Mouse (Mus musculus): ENCODE data around the gene Fbln2. TPM values are rescaled to one million over a fixed set of nuclear protein-coding genes. Genes with fewer than 3 reads are reported as not detected.

Gene Fbln2
- polyA plus RNA-seq, 1 experiment = 0.03 TPM

- H3K36me3 ChIP-seq (replicated peaks; ENCODE audit: low read length) = no peaks in the 10 kb centered on the region
- H3K4me3 ChIP-seq (replicated peaks) = no peak overlapping the region
- TF ChIP-seq GATA1 (IDR thresholded peaks at IDR 0.05; ENCODE audit: borderline replicate concordance, low read length) (no peak), FLI1 (IDR thresholded peaks at IDR 0.05; ENCODE audit: low read length) (no peak)
- peaks cover 64% of the 10 kb centered on the region for H3K27me3 ChIP-seq (replicated peaks)
- peaks cover 68% of the 10 kb centered on the region for H3K4me1 ChIP-seq
- H3K9me3 ChIP-seq = peaks cover 5% of the 10 kb centered on the region
Measured at GRCm38 (mm10) chr6:91189971-91190370, 22.3 kb upstream of the Fbln2 start.

- peaks cover 65% of the 10 kb centered on the region for H3K27me3 ChIP-seq (replicated peaks)
- TF ChIP-seq FLI1 (IDR thresholded peaks at IDR 0.05; ENCODE audit: low read length) = no peak
- H3K36me3 ChIP-seq (replicated peaks; ENCODE audit: low read length) = no peaks in the 10 kb centered on the region
Measured at GRCm38 (mm10) chr6:91191465-91191864, 20.8 kb upstream of the Fbln2 start.

GRCm38 (mm10) chr6:91192421-91192820 lies 19.8 kb upstream of the Fbln2 start:
- TF ChIP-seq GATA1 (IDR thresholded peaks at IDR 0.05; ENCODE audit: borderline replicate concordance, low read length) = no peak
- no peak for TF ChIP-seq FLI1 (IDR thresholded peaks at IDR 0.05; ENCODE audit: low read length)
- peak overlapping the region; percentile 82 for H3K4me3 ChIP-seq (replicated peaks)
- no peaks in the 10 kb centered on the region for H3K36me3 ChIP-seq (replicated peaks; ENCODE audit: low read length)
- peaks cover 65% of the 10 kb centered on the region for H3K27me3 ChIP-seq (replicated peaks)
- H3K4me1 ChIP-seq = peaks cover 81% of the 10 kb centered on the region
- H3K9me3 ChIP-seq = no peaks in the 10 kb centered on the region

More at GRCm38 (mm10) chr6:91191465-91191864, 20.8 kb upstream of the Fbln2 start:
- Histone ChIP-seq H3K4me1 (peaks cover 81% of the 10 kb centered on the region), H3K9me3 (no peaks in the 10 kb centered on the region), H3K4me3 (replicated peaks) (no peak overlapping the region)

GRCm38 (mm10) chr6:91192851-91193545 lies 19.3 kb upstream of the Fbln2 start:
- peak overlapping the region; percentile 82 for H3K4me3 ChIP-seq (replicated peaks)
- H3K27me3 ChIP-seq (replicated peaks) = peaks cover 65% of the 10 kb centered on the region
- H3K9me3 ChIP-seq = peaks cover 4% of the 10 kb centered on the region; the same call in 1 of the 2 replicates
- H3K4me1 ChIP-seq = peaks cover 81% of the 10 kb centered on the region
- H3K36me3 ChIP-seq (replicated peaks; ENCODE audit: low read length) = no peaks in the 10 kb centered on the region
- no peak for TF ChIP-seq FLI1 (IDR thresholded peaks at IDR 0.05; ENCODE audit: low read length)
- no peak for TF ChIP-seq GATA1 (IDR thresholded peaks at IDR 0.05; ENCODE audit: borderline replicate concordance, low read length)

GRCm38 (mm10) chr6:91198456-91198855 lies 13.8 kb upstream of the Fbln2 start:
- TF ChIP-seq GATA1 (IDR thresholded peaks at IDR 0.05; ENCODE audit: borderline replicate concordance, low read length) (no peak), FLI1 (IDR thresholded peaks at IDR 0.05; ENCODE audit: low read length) (no peak)
- Histone ChIP-seq H3K9me3 (peaks cover 5% of the 10 kb centered on the region; the same call in 1 of the 2 replicates), H3K4me3 (replicated peaks) (peak overlapping the region; percentile 81)

GRCm38 (mm10) chr6:91200429-91201188 lies 11.6 kb upstream of the Fbln2 start:
- peaks cover 53% of the 10 kb centered on the region for H3K4me1 ChIP-seq
- H3K36me3 ChIP-seq (replicated peaks; ENCODE audit: low read length) = no peaks in the 10 kb centered on the region
- H3K27me3 ChIP-seq (replicated peaks) = peaks cover 94% of the 10 kb centered on the region
- H3K4me3 ChIP-seq (replicated peaks) = no peak overlapping the region
- TF ChIP-seq FLI1 (IDR thresholded peaks at IDR 0.05; ENCODE audit: low read length) (no peak), GATA1 (IDR thresholded peaks at IDR 0.05; ENCODE audit: borderline replicate concordance, low read length) (no peak)
- H3K9me3 ChIP-seq = peaks cover 5% of the 10 kb centered on the region; the same call in 1 of the 2 replicates

More at GRCm38 (mm10) chr6:91198456-91198855, 13.8 kb upstream of the Fbln2 start:
- Histone ChIP-seq H3K36me3 (replicated peaks; ENCODE audit: low read length) (no peaks in the 10 kb centered on the region), H3K4me1 (peaks cover 75% of the 10 kb centered on the region), H3K27me3 (replicated peaks) (peaks cover 83% of the 10 kb centered on the region)

GRCm38 (mm10) chr6:91201881-91202341 lies 10.3 kb upstream of the Fbln2 start:
- peaks cover 5% of the 10 kb centered on the region; the same call in 1 of the 2 replicates for H3K9me3 ChIP-seq
- H3K36me3 ChIP-seq (replicated peaks; ENCODE audit: low read length) = no peaks in the 10 kb centered on the region
- peaks cover 45% of the 10 kb centered on the region for H3K4me1 ChIP-seq
- peaks cover 94% of the 10 kb centered on the region for H3K27me3 ChIP-seq (replicated peaks)
- TF ChIP-seq GATA1 (IDR thresholded peaks at IDR 0.05; ENCODE audit: borderline replicate concordance, low read length) = no peak
- no peak for TF ChIP-seq FLI1 (IDR thresholded peaks at IDR 0.05; ENCODE audit: low read length)
- peak overlapping the region; percentile 13 for H3K4me3 ChIP-seq (replicated peaks)

GRCm38 (mm10) chr6:91202571-91202970 lies 9.7 kb upstream of the Fbln2 start:
- peaks cover 38% of the 10 kb centered on the region for H3K4me1 ChIP-seq
- peaks cover 92% of the 10 kb centered on the region for H3K27me3 ChIP-seq (replicated peaks)
- H3K9me3 ChIP-seq = peaks cover 5% of the 10 kb centered on the region; the same call in 1 of the 2 replicates
- TF ChIP-seq GATA1 (IDR thresholded peaks at IDR 0.05; ENCODE audit: borderline replicate concordance, low read length) (no peak), FLI1 (IDR thresholded peaks at IDR 0.05; ENCODE audit: low read length) (no peak)
- H3K36me3 ChIP-seq (replicated peaks; ENCODE audit: low read length) = no peaks in the 10 kb centered on the region
- no peak overlapping the region for H3K4me3 ChIP-seq (replicated peaks)

- Histone ChIP-seq H3K27me3 (replicated peaks) (peaks cover 93% of the 10 kb centered on the region), H3K9me3 (no peaks in the 10 kb centered on the region), H3K4me3 (replicated peaks) (no peak overlapping the region), H3K36me3 (replicated peaks; ENCODE audit: low read length) (no peaks in the 10 kb centered on the region), H3K4me1 (peaks cover 22% of the 10 kb centered on the region)
- TF ChIP-seq GATA1 (IDR thresholded peaks at IDR 0.05; ENCODE audit: borderline replicate concordance, low read length) (no peak), FLI1 (IDR thresholded peaks at IDR 0.05; ENCODE audit: low read length) (no peak)
Measured at GRCm38 (mm10) chr6:91205346-91205745, 6.9 kb upstream of the Fbln2 start.

GRCm38 (mm10) chr6:91205791-91206190 lies 6.5 kb upstream of the Fbln2 start:
- TF ChIP-seq GATA1 (IDR thresholded peaks at IDR 0.05; ENCODE audit: borderline replicate concordance, low read length) (no peak), FLI1 (IDR thresholded peaks at IDR 0.05; ENCODE audit: low read length) (no peak)

More at GRCm38 (mm10) chr6:91205791-91206190, 6.5 kb upstream of the Fbln2 start:
- H3K27me3 ChIP-seq (replicated peaks) = peaks cover 93% of the 10 kb centered on the region
- H3K4me3 ChIP-seq (replicated peaks) = no peak overlapping the region
- H3K36me3 ChIP-seq (replicated peaks; ENCODE audit: low read length) = no peaks in the 10 kb centered on the region
- peaks cover 21% of the 10 kb centered on the region for H3K4me1 ChIP-seq
- H3K9me3 ChIP-seq = no peaks in the 10 kb centered on the region
